Mouse (Mus musculus) embryonic facial prominence, embryonic 12.5 days (tissue): Measurements from ENCODE around the gene Ccr1l1. TPM values are rescaled to one million over a fixed set of nuclear protein-coding genes. Genes with fewer than 3 reads are reported as not detected.

ENCODE experiments used
- ATAC-seq: fragments of 200-750 bp; cut with Nextera tagmentation; 2 replicates; pipeline ENCODE4 v1.8.0; 2017; ENCODE audit not compliant: insufficient number of reproducible peaks, insufficient read depth, low FRiP score, low TSS enrichment
- H3K27ac ChIP-seq: fragments of 300-500 bp; sonication (generic); 2 replicates; pipeline ENCODE4 v1.5.1; 2016; ENCODE audit warnings: mild to moderate bottlenecking
- H3K27me3 ChIP-seq: fragments of 300-500 bp; sonication (generic); 2 replicates; pipeline ENCODE4 v1.6.1; 2016; ENCODE audit warnings: mild to moderate bottlenecking, moderate library complexity
- H3K36me3 ChIP-seq: fragments of 300-500 bp; sonication (generic); 2 replicates; pipeline ENCODE4 v1.6.1; 2016; ENCODE audit warnings: mild to moderate bottlenecking
- H3K4me1 ChIP-seq: fragments of 300-500 bp; sonication (generic); 2 replicates; pipeline ENCODE4 v1.6.1; 2016
- H3K4me2 ChIP-seq: fragments of 300-500 bp; sonication (generic); replicated peaks from 2 replicates; pipeline ENCODE4 v1.6.1; 2016; ENCODE audit warnings: mild to moderate bottlenecking, moderate library complexity
- H3K4me3 ChIP-seq: fragments of 300-500 bp; sonication (generic); 2 replicates; pipeline ENCODE4 v1.5.1; 2016; ENCODE audit warnings: mild to moderate bottlenecking
- H3K9ac ChIP-seq: fragments of 300-500 bp; sonication (generic); 2 replicates; pipeline ENCODE4 v1.6.1; 2016; ENCODE audit warnings: mild to moderate bottlenecking, moderate library complexity
- H3K9me3 ChIP-seq: fragments of 300-500 bp; sonication (generic); 2 replicates; pipeline ENCODE4 v1.6.1; 2016; ENCODE audit warnings: mild to moderate bottlenecking, moderate library complexity
- whole genome bisulfite sequencing: fragments of 180-500 bp; shearing (Covaris S2); methylation state at CpG from one replicate; pipeline ENCODE4 v1.1.7; 2016; 5-methylcytosine and 5-hydroxymethylcytosine counted together
- polyA plus RNA-seq: library from polyadenylated mRNA; unstranded; fragments of >200 nt; fragmentation: Nextera tagmentation; extraction: Ambion mirVana; gene quantifications from 2 replicates; pipeline ENCODE4 v1.2.1, GENCODE M21; 2016

The Ccr1l1 gene
- polyA plus RNA-seq, 1 experiment from 2014 or later = not detected

GRCm38 (mm10) chr9:123956892-123957291 is 21.3 kb downstream of the Ccr1l1 start:
- 67% methylated on average over 1 of the region's 1 CpGs for WGBS
- no peaks in the 10 kb centered on the region for H3K9me3 ChIP-seq
- no peak for ATAC-seq
- H3K9ac ChIP-seq = no peak overlapping the region
- H3K4me1 ChIP-seq = no peaks in the 10 kb centered on the region
- no peak overlapping the region for H3K27ac ChIP-seq
- no peak overlapping the region for H3K4me2 ChIP-seq
- no peaks in the 10 kb centered on the region for H3K36me3 ChIP-seq
- H3K4me3 ChIP-seq = no peak overlapping the region
- no peaks in the 10 kb centered on the region for H3K27me3 ChIP-seq

- no peak for ATAC-seq
- WGBS = 80% methylated on average over 2 of the region's 2 CpGs
- H3K27me3 ChIP-seq = no peaks in the 10 kb centered on the region
- no peak overlapping the region for H3K9ac ChIP-seq
- H3K4me2 ChIP-seq = no peak overlapping the region
- H3K4me1 ChIP-seq = no peaks in the 10 kb centered on the region
- no peak overlapping the region for H3K27ac ChIP-seq
- no peaks in the 10 kb centered on the region for H3K36me3 ChIP-seq
- H3K4me3 ChIP-seq = no peak overlapping the region
- H3K9me3 ChIP-seq = no peaks in the 10 kb centered on the region
Observed at GRCm38 (mm10) chr9:123953551-123953950, 24.7 kb downstream of the Ccr1l1 start.

GRCm38 (mm10) chr9:123951176-123951575 is 27.0 kb downstream of the Ccr1l1 start:
- no peak overlapping the region for H3K9ac ChIP-seq
- no peaks in the 10 kb centered on the region for H3K36me3 ChIP-seq
- H3K9me3 ChIP-seq = no peaks in the 10 kb centered on the region
- no peak overlapping the region for H3K4me3 ChIP-seq
- WGBS = 82% methylated on average over 1 of the region's 1 CpGs
- no peak overlapping the region for H3K27ac ChIP-seq
- no peak overlapping the region for H3K4me2 ChIP-seq
- ATAC-seq = no peak
- no peaks in the 10 kb centered on the region for H3K4me1 ChIP-seq
- no peaks in the 10 kb centered on the region for H3K27me3 ChIP-seq

GRCm38 (mm10) chr9:123949432-123949831 is 28.8 kb downstream of the Ccr1l1 start:
- Histone ChIP-seq H3K9ac (no peak overlapping the region), H3K27me3 (no peaks in the 10 kb centered on the region), H3K4me3 (no peak overlapping the region), H3K4me1 (no peaks in the 10 kb centered on the region), H3K9me3 (no peaks in the 10 kb centered on the region), H3K36me3 (no peaks in the 10 kb centered on the region), H3K4me2 (no peak overlapping the region), H3K27ac (no peak overlapping the region)
- 80% methylated on average over 2 of the region's 2 CpGs for whole genome bisulfite sequencing
- ATAC-seq = no peak

GRCm38 (mm10) chr9:123947815-123948214 is 30.4 kb downstream of the Ccr1l1 start:
- H3K4me3 ChIP-seq = no peak overlapping the region
- no peak overlapping the region for H3K9ac ChIP-seq
- no peaks in the 10 kb centered on the region for H3K27me3 ChIP-seq
- no peak overlapping the region for H3K4me2 ChIP-seq
- no peaks in the 10 kb centered on the region for H3K9me3 ChIP-seq
- H3K27ac ChIP-seq = no peak overlapping the region
- no peaks in the 10 kb centered on the region for H3K36me3 ChIP-seq
- WGBS = 76% methylated on average over 1 of the region's 1 CpGs
- H3K4me1 ChIP-seq = no peaks in the 10 kb centered on the region
- ATAC-seq = no peak

- no peak for ATAC-seq
- H3K4me3 ChIP-seq = no peak overlapping the region
Observed at GRCm38 (mm10) chr9:123942025-123942424, 36.2 kb downstream of the Ccr1l1 start.

GRCm38 (mm10) chr9:123941316-123941715 is 36.9 kb downstream of the Ccr1l1 start:
- Histone ChIP-seq H3K4me3 (no peak overlapping the region), H3K27ac (no peak overlapping the region), H3K9ac (no peak overlapping the region)

More at GRCm38 (mm10) chr9:123942025-123942424, 36.2 kb downstream of the Ccr1l1 start:
- no peak overlapping the region for H3K9ac ChIP-seq
- H3K36me3 ChIP-seq = no peaks in the 10 kb centered on the region
- no peak overlapping the region for H3K27ac ChIP-seq
- H3K27me3 ChIP-seq = no peaks in the 10 kb centered on the region
- no peak overlapping the region for H3K4me2 ChIP-seq
- WGBS = 88% methylated on average over 3 of the region's 3 CpGs
- H3K9me3 ChIP-seq = no peaks in the 10 kb centered on the region
- no peaks in the 10 kb centered on the region for H3K4me1 ChIP-seq

GRCm38 (mm10) chr9:123940628-123941027 is 37.6 kb downstream of the Ccr1l1 start:
- Histone ChIP-seq H3K9me3 (no peaks in the 10 kb centered on the region), H3K27me3 (no peaks in the 10 kb centered on the region), H3K27ac (no peak overlapping the region), H3K36me3 (no peaks in the 10 kb centered on the region), H3K9ac (no peak overlapping the region), H3K4me2 (no peak overlapping the region), H3K4me3 (no peak overlapping the region), H3K4me1 (no peaks in the 10 kb centered on the region)
- ATAC-seq = no peak

More at GRCm38 (mm10) chr9:123941316-123941715, 36.9 kb downstream of the Ccr1l1 start:
- ATAC-seq = no peak
- no peaks in the 10 kb centered on the region for H3K27me3 ChIP-seq
- no peaks in the 10 kb centered on the region for H3K4me1 ChIP-seq
- 87% methylated on average over 2 of the region's 2 CpGs for WGBS
- H3K9me3 ChIP-seq = no peaks in the 10 kb centered on the region
- H3K36me3 ChIP-seq = no peaks in the 10 kb centered on the region
- no peak overlapping the region for H3K4me2 ChIP-seq

GRCm38 (mm10) chr9:123940168-123940567 is 38.0 kb downstream of the Ccr1l1 start:
- no peak for ATAC-seq
- no peaks in the 10 kb centered on the region for H3K36me3 ChIP-seq
- no peaks in the 10 kb centered on the region for H3K27me3 ChIP-seq
- H3K4me2 ChIP-seq = no peak overlapping the region
- no peak overlapping the region for H3K9ac ChIP-seq
- no peaks in the 10 kb centered on the region for H3K4me1 ChIP-seq
- no peak overlapping the region for H3K27ac ChIP-seq
- no peak overlapping the region for H3K4me3 ChIP-seq
- WGBS = 67% methylated on average over 1 of the region's 1 CpGs
- no peaks in the 10 kb centered on the region for H3K9me3 ChIP-seq

- Histone ChIP-seq H3K27me3 (no peaks in the 10 kb centered on the region), H3K4me3 (no peak overlapping the region), H3K27ac (no peak overlapping the region), H3K9me3 (no peaks in the 10 kb centered on the region), H3K9ac (no peak overlapping the region), H3K36me3 (no peaks in the 10 kb centered on the region), H3K4me1 (no peaks in the 10 kb centered on the region), H3K4me2 (no peak overlapping the region)
- no peak for ATAC-seq
- WGBS = 90% methylated on average over 2 of the region's 2 CpGs
Observed at GRCm38 (mm10) chr9:123937989-123938388, 40.2 kb downstream of the Ccr1l1 start.

- Histone ChIP-seq H3K27me3 (no peaks in the 10 kb centered on the region), H3K9ac (no peak overlapping the region), H3K4me3 (no peak overlapping the region), H3K4me1 (no peaks in the 10 kb centered on the region), H3K9me3 (no peaks in the 10 kb centered on the region), H3K27ac (no peak overlapping the region), H3K4me2 (no peak overlapping the region), H3K36me3 (no peaks in the 10 kb centered on the region)
- WGBS = 86% methylated on average over 9 of the region's 9 CpGs
- no peak for ATAC-seq
Observed at GRCm38 (mm10) chr9:123936604-123937280, 41.5 kb downstream of the Ccr1l1 start.

- 82% methylated on average over 5 of the region's 5 CpGs for WGBS
- Histone ChIP-seq H3K4me2 (no peak overlapping the region), H3K27me3 (no peaks in the 10 kb centered on the region), H3K9me3 (no peaks in the 10 kb centered on the region), H3K27ac (no peak overlapping the region), H3K9ac (no peak overlapping the region), H3K4me1 (no peaks in the 10 kb centered on the region), H3K4me3 (no peak overlapping the region), H3K36me3 (no peaks in the 10 kb centered on the region)
- ATAC-seq = no peak
Observed at GRCm38 (mm10) chr9:123935776-123936175, 42.4 kb downstream of the Ccr1l1 start.
